Mouse (Mus musculus): ENCODE measurements around the gene Idnk.

The Idnk gene

GRCm38 (mm10) chr13:58147760-58148159, 9.7 kb upstream of the Idnk start:
- DNase-seq, result no peak

GRCm38 (mm10) chr13:58148256-58148831, 9.1 kb upstream of the Idnk start:
- DNase-seq, result no peak

GRCm38 (mm10) chr13:58149033-58149558, 8.4 kb upstream of the Idnk start:
- DNase-seq, result no peak

GRCm38 (mm10) chr13:58149629-58150028, 7.8 kb upstream of the Idnk start:
- DNase-seq, result no peak

GRCm38 (mm10) chr13:58150442-58150841, 7.0 kb upstream of the Idnk start:
- no peak for DNase-seq

- DNase-seq, result no peak
These were observed 1.4 kb upstream of the Idnk start for GRCm38 (mm10) chr13:58156031-58156430.

GRCm38 (mm10) chr13:58157036-58157435, 413 bp upstream of the Idnk start:
- DNase-seq, result no peak

GRCm38 (mm10) chr13:58158099-58158912, 857 bp downstream of the Idnk start:
- DNase-seq, result peak; percentile 92

GRCm38 (mm10) chr13:58160761-58161160, 3.3 kb downstream of the Idnk start:
- no peak for DNase-seq

- DNase-seq, result no peak
These were observed 5.9 kb downstream of the Idnk start for GRCm38 (mm10) chr13:58163343-58163742.

- no peak for DNase-seq
These were observed 10.7 kb downstream of the Idnk start for GRCm38 (mm10) chr13:58168119-58168518.

GRCm38 (mm10) chr13:58176105-58176504, 18.7 kb downstream of the Idnk start:
- no peak for DNase-seq

- DNase-seq, result peak; percentile 99
These were observed 20.2 kb downstream of the Idnk start for GRCm38 (mm10) chr13:58177511-58178208.

GRCm38 (mm10) chr13:58181607-58182551, 24.4 kb downstream of the Idnk start:
- no peak for DNase-seq

- DNase-seq, result peak; percentile 18
These were observed 26.7 kb downstream of the Idnk start for GRCm38 (mm10) chr13:58184111-58184510.

GRCm38 (mm10) chr13:58186281-58186680, 28.8 kb downstream of the Idnk start:
- DNase-seq, result no peak

- no peak for DNase-seq
These were observed 30.3 kb downstream of the Idnk start for GRCm38 (mm10) chr13:58187751-58188150.

GRCm38 (mm10) chr13:58188412-58188811, 31.0 kb downstream of the Idnk start:
- DNase-seq, result peak; percentile 94

- DNase-seq, result no peak
These were observed 32.0 kb downstream of the Idnk start for GRCm38 (mm10) chr13:58189473-58189872.

GRCm38 (mm10) chr13:58191516-58191915, 34.1 kb downstream of the Idnk start:
- no peak for DNase-seq

GRCm38 (mm10) chr13:58192146-58192545, 34.7 kb downstream of the Idnk start:
- DNase-seq, result no peak

GRCm38 (mm10) chr13:58193221-58193620, 35.8 kb downstream of the Idnk start:
- DNase-seq, result no peak
